Mouse (Mus musculus) erythroblast, embryonic 14.5 days (primary cell): ENCODE data around the gene Ak4.

Experiments used
- GATA1 ChIP-seq: IDR thresholded peaks from 2 replicates; pipeline ENCODE4 v1.6.1; 2012; ENCODE audit warnings: low read length, inconsistent platforms, mixed read lengths
- TAL1 ChIP-seq: IDR thresholded peaks from 3 replicates; pipeline ENCODE4 v1.6.1; 2012; ENCODE audit warnings: low read length, inconsistent platforms, mixed read lengths

DNA sequence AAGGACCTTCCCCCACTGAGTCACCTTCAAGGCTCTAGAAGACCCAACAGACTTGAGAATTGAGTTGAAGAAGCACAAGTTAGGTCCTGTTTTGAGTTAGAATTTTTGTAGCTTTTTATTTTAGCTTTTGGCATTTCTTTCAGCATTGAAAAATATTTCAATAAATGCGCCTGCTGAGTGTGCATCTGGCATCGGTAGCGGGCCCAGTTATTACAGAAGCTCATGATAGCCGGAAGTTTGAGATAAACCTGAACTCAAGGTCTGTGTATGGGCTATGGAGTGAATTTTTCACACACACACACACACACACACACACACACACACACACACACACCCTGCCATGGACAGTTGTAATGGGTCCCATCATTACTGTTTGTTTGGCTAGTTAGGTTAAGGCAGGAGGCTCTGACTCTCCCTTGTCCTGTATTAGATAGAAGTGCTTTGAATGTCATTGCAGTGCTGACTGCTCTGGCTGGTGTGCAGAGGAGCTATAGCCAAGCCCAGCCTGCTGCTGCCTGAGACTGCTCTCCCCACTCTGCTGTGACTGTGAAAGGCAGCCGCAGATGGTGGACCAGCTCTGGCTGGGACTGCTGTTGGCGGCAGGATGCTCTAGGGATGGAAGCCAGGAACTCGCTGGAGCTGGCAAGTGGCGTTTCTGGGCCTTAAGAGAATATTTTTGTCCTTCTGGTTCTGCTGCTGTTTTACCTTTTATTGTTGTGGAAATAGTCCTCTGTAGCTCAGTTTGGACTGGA, 17.9 kb downstream of the Ak4 start:
- no peak for TF ChIP-seq GATA1
- no peak for TF ChIP-seq TAL1
